In genomic region chr12:80762982-80763381, GRCm38 (mm10) we compare ENCODE assay signal across 27 mouse cellular contexts. TPM values are rescaled to one million over a fixed set of nuclear protein-coding genes. Genes with fewer than 3 reads are reported as not detected.
A peak's percentile ranks its signal among the peaks of the same experiment; 100 is the strongest.
DNase-seq lines count a peak whose midpoint lies in the region; ATAC-seq and TF ChIP-seq lines count a peak whose summit lies in the region.
"Had no signal": no experiment of that assay in that cellular context is flagged by ENCODE, and none has a peak within 500 bp of the region (broad histone marks: within the 10 kb centered on the region; RNA-seq: fewer than 3 reads in every experiment).

No protein-coding gene starts in this region.

- peaks cover 17% of the 10 kb centered on the region for H3K4me1 ChIP-seq in liver, postnatal 0 days (ENCODE audit: insufficient read depth)
- H3K4me1 ChIP-seq in MEL (ENCODE audit: control insufficient read depth in 1 of 2, insufficient read depth in 2 of 2, low read length in 2 of 2) = peaks cover 0 to 5% of the 10 kb centered on the region in 2 experiments; a peak in 2 of 4 replicates
- H3K4me1 ChIP-seq in midbrain, embryonic 10.5 days = peaks cover 28% of the 10 kb centered on the region

- TF ChIP-seq POLR2A in MEL (IDR thresholded peaks at IDR 0.05; ENCODE audit: control insufficient read depth in 1 of 2, insufficient read depth in 1 of 2, low read depth in 1 of 2, low read length in 2 of 2, poor library complexity in 1 of 2) = no peak
- no peak for TF ChIP-seq POLR2A in myocyte (IDR thresholded peaks at IDR 0.05; ENCODE audit: insufficient read length, low read depth)

- no peak for TF ChIP-seq CTCF in liver, postnatal 0 days (IDR thresholded peaks at IDR 0.05; ENCODE audit: low read depth)
- TF ChIP-seq CTCF in MEL (IDR thresholded peaks at IDR 0.05 in 2 of 3, conservative IDR thresholded peaks at IDR 0.05 in 1 of 3; ENCODE audit: control insufficient read depth in 1 of 3, insufficient read depth in 1 of 3, low read depth in 2 of 3, low read length in 3 of 3, poor library complexity in 1 of 3, severe bottlenecking in 1 of 3) = no peak

- no peak for TF ChIP-seq RAD21 in MEL (IDR thresholded peaks at IDR 0.05; ENCODE audit: low read depth, low read length)

- peak; percentile 30 for DNase-seq in liver, postnatal 0 days
- DNase-seq in liver (no peak), MEL (ENCODE audit: low read depth, low spot score) (no peak)
- no peak for DNase-seq in gastrocnemius, postnatal 10 days
- no peak for DNase-seq in midbrain, embryonic 10.5 days (ENCODE audit: low spot score)
- DNase-seq: adrenal gland, adult 2 months; adrenal gland, postnatal 10 days; adrenal gland, postnatal 25 days; B cell, adult 2 months; cerebellum, adult 11 months; cerebellum, adult 18-20 months; cerebellum, adult 8-10 months; cerebellum, adult 9-11 months; cerebellum, postnatal 14 days; cerebellum, postnatal 36 days; embryo, embryonic 11 days had no signal

- no peak overlapping the region for H3ac ChIP-seq in myocyte (ENCODE audit: control insufficient read depth, insufficient read length)

- no peaks in the 10 kb centered on the region for H3K9me3 ChIP-seq in liver, postnatal 0 days (ENCODE audit: low read length)
- H3K9me3 ChIP-seq in MEL (replicated peaks; ENCODE audit: insufficient read depth, low read length) = no peaks in the 10 kb centered on the region
- peaks cover 13% of the 10 kb centered on the region for H3K9me3 ChIP-seq in midbrain, embryonic 10.5 days (replicated peaks)
- H3K9me3 ChIP-seq: embryonic facial prominence, embryonic 13.5 days; embryonic facial prominence, embryonic 15.5 days had no signal

- H3K79me2 ChIP-seq in MEL (ENCODE audit: control insufficient read depth, insufficient read depth, low read length, poor library complexity) = no peaks in the 10 kb centered on the region
- no peaks in the 10 kb centered on the region for H3K79me2 ChIP-seq in myocyte (ENCODE audit: control insufficient read depth, insufficient read depth)

- H3K4me2 ChIP-seq in liver, postnatal 0 days (ENCODE audit: low read depth, low read length) = no peak overlapping the region
- no peak overlapping the region for H3K4me2 ChIP-seq in myocyte (ENCODE audit: low read depth)
- H3K4me2 ChIP-seq: embryonic facial prominence, embryonic 13.5 days; embryonic facial prominence, embryonic 15.5 days; forebrain, embryonic 12.5 days had no signal

- H3K27me3 ChIP-seq in liver, postnatal 0 days (ENCODE audit: insufficient read depth, low read length) = peaks cover 37% of the 10 kb centered on the region
- H3K27me3 ChIP-seq in MEL (ENCODE audit: control insufficient read depth in 1 of 2, insufficient read depth in 2 of 2, low read length in 2 of 2) (no peaks in the 10 kb centered on the region; a peak in 1 of 4 replicates), myocyte (ENCODE audit: control insufficient read depth, insufficient read depth, insufficient read length) (peaks cover 43% of the 10 kb centered on the region)
- H3K27me3 ChIP-seq in midbrain, embryonic 10.5 days (ENCODE audit: low read depth, poor library complexity, severe bottlenecking) = peaks cover 24% of the 10 kb centered on the region

- no peak overlapping the region for H3K9ac ChIP-seq in liver, postnatal 0 days (replicated peaks)
- no peak overlapping the region for H3K9ac ChIP-seq in MEL (ENCODE audit: control insufficient read depth, low read depth, low read length, poor library complexity, severe bottlenecking)
- H3K9ac ChIP-seq: embryonic facial prominence, embryonic 13.5 days; embryonic facial prominence, embryonic 15.5 days; forebrain, embryonic 12.5 days had no signal

- ATAC-seq in liver, postnatal 0 days = peak; percentile 68
- ATAC-seq: CD4-positive, CD25-positive, alpha-beta regulatory T cell, adult 4 months; forebrain, embryonic 14.5 days; forebrain, embryonic 16.5 days had no signal

- no peaks in the 10 kb centered on the region for H3K36me3 ChIP-seq in liver, postnatal 0 days (replicated peaks; ENCODE audit: insufficient read depth, low read length)
- H3K36me3 ChIP-seq in MEL (ENCODE audit: control insufficient read depth in 1 of 2, insufficient read depth in 2 of 2, low read length in 2 of 2) (0 out of 4 replicates have a peak, but pooled peaks cover 0 to 2% of the 10 kb centered on the region in 2 experiments), myocyte (ENCODE audit: control insufficient read depth, insufficient read depth) (no peaks in the 10 kb centered on the region)
- H3K36me3 ChIP-seq in midbrain, embryonic 10.5 days = peaks cover 13% of the 10 kb centered on the region
- H3K36me3 ChIP-seq: embryonic facial prominence, embryonic 13.5 days; embryonic facial prominence, embryonic 15.5 days; G1E had no signal

- 55% methylated on average over 5 of the region's 5 CpGs for WGBS in liver, postnatal 0 days (ENCODE audit: insufficient replicate concordance)
- 96% methylated on average over 5 of the region's 5 CpGs for WGBS in midbrain, embryonic 10.5 days

- H3K27ac ChIP-seq in liver, postnatal 0 days (ENCODE audit: low read depth) = no peak overlapping the region
- H3K27ac ChIP-seq in MEL (ENCODE audit: control insufficient read depth, low read depth, low read length) = no peak overlapping the region
- no peak overlapping the region for H3K27ac ChIP-seq in midbrain, embryonic 10.5 days (replicated peaks)
- H3K27ac ChIP-seq: embryonic facial prominence, embryonic 13.5 days; embryonic facial prominence, embryonic 15.5 days; forebrain, embryonic 10.5 days; forebrain, embryonic 12.5 days had no signal

- no peak for TF ChIP-seq EP300 in liver, postnatal 0 days (IDR thresholded peaks at IDR 0.05; ENCODE audit: low read depth)
- no peak for TF ChIP-seq EP300 in MEL (IDR thresholded peaks at IDR 0.05; ENCODE audit: low read depth in 1 of 2, low read length in 2 of 2)

- no peak overlapping the region for H3K4me3 ChIP-seq in liver, postnatal 0 days (ENCODE audit: low read depth, low read length)
- H3K4me3 ChIP-seq in MEL (ENCODE audit: control insufficient read depth in 1 of 2, insufficient read depth in 1 of 2, low read depth in 2 of 2, low read length in 2 of 2) (no peak overlapping the region), myocyte (no peak overlapping the region)
- no peak overlapping the region for H3K4me3 ChIP-seq in midbrain, embryonic 10.5 days
- H3K4me3 ChIP-seq: embryonic facial prominence, embryonic 13.5 days; embryonic facial prominence, embryonic 15.5 days; erythroblast, embryonic 14.5 days; forebrain, embryonic 10.5 days; forebrain, embryonic 12.5 days had no signal

TF ChIP-seq in MEL, 35 proteins besides CTCF, POLR2A, EP300 and RAD21:
- TF ChIP-seq ELF1 (IDR thresholded peaks at IDR 0.05; ENCODE audit: low read depth, low read length) (0 out of 2 replicates have a peak, but pooled peaks have one; percentile 23), USF2 (IDR thresholded peaks at IDR 0.05; ENCODE audit: borderline replicate concordance in 1 of 2, insufficient read depth in 1 of 2, low read depth in 1 of 2, low read length in 2 of 2) (no peak), ETS1 (IDR thresholded peaks at IDR 0.05; ENCODE audit: low read depth, low read length) (peak; percentile 26; the same call in 1 of the 2 replicates)

TF ChIP-seq in myocyte, 11 proteins besides CTCF, POLR2A, EP300 and RAD21:
- TF ChIP-seq TCF3 (IDR thresholded peaks at IDR 0.05; ENCODE audit: insufficient read length, low read depth) (no peak), CEBPB (IDR thresholded peaks at IDR 0.05; ENCODE audit: insufficient read depth, poor library complexity, severe bottlenecking) (peak; percentile 60; the same call in 1 of the 2 replicates)

RNA-seq across cellular contexts. Expression of gene Ccdc177, which starts 2.5 kb away (rescaled TPM):
- polyA plus RNA-seq in liver, postnatal 0 days (2015; fragmentation: Nextera tagmentation; extraction: Ambion mirVana) = not detected in 2 replicates
- not detected in 2 replicates for total RNA-seq in MEL (2012; rRNA removed)
- polyA plus RNA-seq in MEL (2012; ENCODE audit: insufficient read depth in 1 of 2, insufficient read length in 2 of 2, low read depth in 1 of 2, low replicate concordance in 2 of 2, missing spikeins in 1 of 2) (not detected), myocyte (2012; fragmentation: generic; extraction: Trizol) (not detected)
- total RNA-seq in gastrocnemius, postnatal 10 days (2021) = under 1 TPM; 0.07 to 0.09 TPM
- polyA plus RNA-seq in midbrain, embryonic 10.5 days (2016; fragmentation: Nextera tagmentation; extraction: Ambion mirVana) = 2.0 and 2.2 TPM in 2 replicates
- total RNA-seq: CH12.LX had no signal
- polyA plus RNA-seq: adrenal gland, adult 2 months; CD4-positive, CD25-positive, alpha-beta regulatory T cell, adult 4 months; erythroblast, embryonic 14.5 days; G1E had no signal

RNA-seq across cellular contexts. Expression of gene Susd6, which starts 27.3 kb away (rescaled TPM):
- polyA plus RNA-seq in liver, postnatal 0 days (2015; fragmentation: Nextera tagmentation; extraction: Ambion mirVana) = 8.6 and 10.8 TPM in 2 replicates
- 12.2 and 13.0 TPM in 2 replicates for total RNA-seq in MEL (2012; rRNA removed)
- 10 to 100 TPM in 1 of 2 experiments, not detected in 1; 22.4 TPM for polyA plus RNA-seq in MEL (2012; ENCODE audit: insufficient read depth in 1 of 2, insufficient read length in 2 of 2, low read depth in 1 of 2, low replicate concordance in 2 of 2, missing spikeins in 1 of 2)
- polyA plus RNA-seq in myocyte (2012; fragmentation: generic; extraction: Trizol) = 64.0 TPM
- 10 to 100 TPM; 28.6 to 29.2 TPM for total RNA-seq in gastrocnemius, postnatal 10 days (2021)
- polyA plus RNA-seq in midbrain, embryonic 10.5 days (2016; fragmentation: Nextera tagmentation; extraction: Ambion mirVana) = 13.9 and 16.6 TPM in 2 replicates
